Mouse (Mus musculus): ENCODE measurements around the gene Syde1. TPM values are rescaled to one million over a fixed set of nuclear protein-coding genes. Genes with fewer than 3 reads are reported as not detected.

Gene Syde1
- total RNA-seq, 2 experiments from 2014 or later, result 6.8 to 8.2 TPM

- no peak for DNase-seq (ENCODE audit: low spot score in 2 of 2)
These were observed 15.2 kb downstream of the Syde1 start for GRCm38 (mm10) chr10:78576435-78577184.

GRCm38 (mm10) chr10:78575690-78576089 is 16.1 kb downstream of the Syde1 start:
- DNase-seq (ENCODE audit: low spot score in 2 of 2), result peak; percentile 24 to 54

GRCm38 (mm10) chr10:78575105-78575632 is 16.6 kb downstream of the Syde1 start:
- no peak for DNase-seq (ENCODE audit: low spot score in 2 of 2)

GRCm38 (mm10) chr10:78574250-78575104 is 17.3 kb downstream of the Syde1 start, which contains the start of gene Ilvbl:
Gene Ilvbl (plus strand): TSS chr10:78574346.
- DNase-seq (ENCODE audit: low spot score in 2 of 2), result peak; percentile 90 to 95

- DNase-seq (ENCODE audit: low spot score in 2 of 2), result no peak
These were observed 18.5 kb downstream of the Syde1 start for GRCm38 (mm10) chr10:78573226-78573625.

GRCm38 (mm10) chr10:78570897-78571296 is 20.9 kb downstream of the Syde1 start:
- no peak for DNase-seq (ENCODE audit: low spot score in 2 of 2)

- no peak for DNase-seq (ENCODE audit: low spot score in 2 of 2)
These were observed 21.3 kb downstream of the Syde1 start for GRCm38 (mm10) chr10:78570416-78570815.

GRCm38 (mm10) chr10:78569686-78570085 is 22.1 kb downstream of the Syde1 start:
- DNase-seq (ENCODE audit: low spot score in 2 of 2), result no peak

GRCm38 (mm10) chr10:78569191-78569590 is 22.6 kb downstream of the Syde1 start:
- no peak for DNase-seq (ENCODE audit: low spot score in 2 of 2)

GRCm38 (mm10) chr10:78565070-78565469 is 26.7 kb downstream of the Syde1 start:
- no peak for DNase-seq (ENCODE audit: low spot score in 2 of 2)

GRCm38 (mm10) chr10:78540943-78541342 is 50.8 kb downstream of the Syde1 start:
- DNase-seq (ENCODE audit: low spot score in 2 of 2), result peak in 1 of 2 experiments; percentile 18

Other genes with a start within 250 kb of the Syde1 start
- 100 to 1,000 TPM; 217 to 218 TPM for gene Agpat3, start 239.5 kb downstream of the Syde1 start, total RNA-seq (2021)
- gene Rrp1, start 178.9 kb downstream of the Syde1 start, total RNA-seq (2021), result 100 to 1,000 TPM; 361 to 370 TPM
- gene Cstb, start 166.3 kb downstream of the Syde1 start, total RNA-seq (2021), result 10 to 100 TPM; 39.1 to 40.5 TPM
- gene Pdxk, start 127.0 kb downstream of the Syde1 start, total RNA-seq (2021), result 100 to 1,000 TPM in 1 of 2 experiments, 10 to 100 TPM in 1; 99.5 to 106 TPM
- not detected for gene Olfr1358, start 74.5 kb downstream of the Syde1 start, total RNA-seq (2021)
- 10 to 100 TPM; 27.3 to 33.4 TPM for gene Ilvbl, start 17.6 kb downstream of the Syde1 start, total RNA-seq (2021)
- not detected for gene Olfr1357, start 26.1 kb upstream of the Syde1 start, total RNA-seq (2021)
- gene Casp14, start 126.3 kb upstream of the Syde1 start, total RNA-seq (2021), result not detected
- under 1 TPM; 0.56 to 0.72 TPM for gene Ccdc105, start 161.1 kb upstream of the Syde1 start, total RNA-seq (2021)
- gene Slc1a6, start 188.5 kb upstream of the Syde1 start, total RNA-seq (2021), result 10 to 100 TPM; 11.0 to 13.7 TPM

All from layer of hippocampus, adult 18-20 months (tissue).